Mouse (Mus musculus) ES-Bruce4 (cell line): ENCODE data around the gene Bspry. TPM values are rescaled to one million over a fixed set of nuclear protein-coding genes. Genes with fewer than 3 reads are reported as not detected.

Experiments
- H3K27ac ChIP-seq: 2 replicates; pipeline ENCODE4 v1.5.1; 2012; ENCODE audit warnings: low read length, inconsistent platforms; ENCODE audit not compliant: insufficient read depth
- H3K27me3 ChIP-seq: 2 replicates; pipeline ENCODE4 v1.6.1; 2012; ENCODE audit warnings: mild to moderate bottlenecking, low read length, inconsistent platforms; ENCODE audit not compliant: control insufficient read depth, poor library complexity, insufficient read depth, severe bottlenecking
- H3K36me3 ChIP-seq: 2 replicates; pipeline ENCODE4 v1.6.1; 2012; ENCODE audit warnings: inconsistent platforms, mild to moderate bottlenecking, low read length, moderate library complexity; ENCODE audit not compliant: control insufficient read depth, poor library complexity, insufficient read depth, severe bottlenecking
- H3K4me1 ChIP-seq: one replicate; pipeline ENCODE4 v1.8.1; 2011; ENCODE audit warnings: low read length; ENCODE audit not compliant: control insufficient read depth, insufficient read depth
- H3K4me3 ChIP-seq: 2 replicates; pipeline ENCODE4 v1.5.1; 2011; ENCODE audit warnings: low read depth, mild to moderate bottlenecking, low read length
- H3K9ac ChIP-seq: 2 replicates; pipeline ENCODE4 v1.6.1; 2012; ENCODE audit warnings: low read depth, mild to moderate bottlenecking, inconsistent platforms; ENCODE audit not compliant: poor library complexity, severe bottlenecking
- H3K9me3 ChIP-seq: replicated peaks from 2 replicates; pipeline ENCODE4 v1.6.1; 2012; ENCODE audit warnings: mild to moderate bottlenecking, low read length, inconsistent platforms; ENCODE audit not compliant: control insufficient read depth, poor library complexity, insufficient read depth, severe bottlenecking
- CTCF ChIP-seq: IDR thresholded peaks from one replicate; pipeline ENCODE4 v1.8.1; 2011; ENCODE audit warnings: low read depth, low read length
- EP300 ChIP-seq: IDR thresholded peaks from 2 replicates; pipeline ENCODE4 v1.6.1; 2011; ENCODE audit warnings: low read depth, low read length; ENCODE audit not compliant: insufficient read depth
- POLR2A ChIP-seq: IDR thresholded peaks from one replicate; pipeline ENCODE4 v1.8.1; 2011; ENCODE audit warnings: low read length; ENCODE audit not compliant: insufficient read depth
- polyA plus RNA-seq: library from polyadenylated mRNA; stranded (reverse); fragments of >200 nt; gene quantifications from 2 replicates; pipeline ENCODE4 v1.2.4, GENCODE M21; 2011; ENCODE audit warnings: low read depth; ENCODE audit not compliant: missing spikeins, insufficient read depth, insufficient read length

The Bspry gene
- polyA plus RNA-seq, 1 experiment = 18.5 TPM

DNA sequence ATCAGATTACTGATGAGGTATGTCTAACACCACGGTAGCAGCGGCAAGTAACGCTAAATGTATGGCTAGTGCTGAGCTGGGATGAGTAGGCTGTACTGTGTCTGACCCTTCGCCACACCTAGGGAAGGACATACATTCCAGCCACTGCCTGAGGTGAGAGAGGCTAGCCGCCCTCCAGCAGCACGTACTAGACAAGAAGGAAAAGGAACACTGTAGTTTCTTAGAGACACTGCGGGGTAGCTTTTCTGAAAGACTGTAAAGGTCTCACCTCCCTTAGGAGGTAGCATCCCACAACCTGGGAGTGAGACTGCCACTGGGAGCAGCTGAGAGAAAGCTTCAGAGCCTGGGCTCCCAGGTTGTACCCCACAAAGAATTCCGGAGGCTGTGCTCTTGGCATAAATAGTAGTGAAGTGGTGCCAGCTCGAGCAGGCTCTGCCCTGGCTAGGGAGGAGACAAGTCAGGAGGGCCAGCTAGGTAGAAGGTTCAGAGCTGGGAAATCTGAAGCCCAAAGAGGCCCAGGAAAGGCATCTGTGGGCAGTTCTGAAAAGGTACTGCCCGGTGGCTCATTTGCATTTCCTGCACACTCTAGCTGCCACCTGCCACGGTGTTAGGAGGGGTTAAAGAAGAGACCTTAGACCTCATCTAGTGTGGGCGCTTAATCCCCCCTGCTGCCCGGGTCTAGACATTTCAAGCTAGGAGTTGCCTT lies 38.7 kb downstream of the Bspry start:
- H3K36me3 ChIP-seq = no peaks in the 10 kb centered on the region
- peak overlapping the region; percentile 65; the same call in 1 of the 2 replicates for H3K9ac ChIP-seq
- no peaks in the 10 kb centered on the region for H3K4me1 ChIP-seq
- no peak overlapping the region for H3K27ac ChIP-seq
- peak overlapping the region; percentile 80 for H3K4me3 ChIP-seq
- TF ChIP-seq CTCF (no peak), POLR2A (no peak), EP300 (no peak)
- no peaks in the 10 kb centered on the region for H3K27me3 ChIP-seq
- no peaks in the 10 kb centered on the region for H3K9me3 ChIP-seq

GRCm38 (mm10) chr4:62519122-62519848 lies 39.4 kb downstream of the Bspry start:
- Histone ChIP-seq H3K9ac (peak overlapping the region; percentile 65), H3K27me3 (no peaks in the 10 kb centered on the region), H3K27ac (no peak overlapping the region), H3K36me3 (no peaks in the 10 kb centered on the region), H3K4me3 (peak overlapping the region; percentile 80), H3K9me3 (no peaks in the 10 kb centered on the region), H3K4me1 (no peaks in the 10 kb centered on the region)
- no peak for TF ChIP-seq CTCF
- TF ChIP-seq POLR2A = no peak
- TF ChIP-seq EP300 = no peak

GRCm38 (mm10) chr4:62519849-62520233 lies 40.0 kb downstream of the Bspry start, which contains the start of gene Alad:
Gene Alad, minus strand, starts transcription at chr4:62519918.
- no peaks in the 10 kb centered on the region for H3K4me1 ChIP-seq
- H3K9ac ChIP-seq = peak within 1 kb of the TSS; percentile 65
- TF ChIP-seq POLR2A = peak; percentile 69
- TF ChIP-seq CTCF = no peak
- peak; percentile 51; the same call in 1 of the 2 replicates for TF ChIP-seq EP300
- H3K4me3 ChIP-seq = peak within 1 kb of the TSS; percentile 80
- H3K9me3 ChIP-seq = no peaks in the 10 kb centered on the region
- no peaks in the 10 kb centered on the region for H3K36me3 ChIP-seq
- no peaks in the 10 kb centered on the region for H3K27me3 ChIP-seq
- H3K27ac ChIP-seq = peak within 1 kb of the TSS; percentile 32; the same call in 1 of the 2 replicates

GRCm38 (mm10) chr4:62520892-62521400 lies 41.1 kb downstream of the Bspry start:
- H3K9ac ChIP-seq = peak overlapping the region; percentile 28; the same call in 1 of the 2 replicates
- TF ChIP-seq POLR2A (no peak), EP300 (no peak), CTCF (no peak)

DNA sequence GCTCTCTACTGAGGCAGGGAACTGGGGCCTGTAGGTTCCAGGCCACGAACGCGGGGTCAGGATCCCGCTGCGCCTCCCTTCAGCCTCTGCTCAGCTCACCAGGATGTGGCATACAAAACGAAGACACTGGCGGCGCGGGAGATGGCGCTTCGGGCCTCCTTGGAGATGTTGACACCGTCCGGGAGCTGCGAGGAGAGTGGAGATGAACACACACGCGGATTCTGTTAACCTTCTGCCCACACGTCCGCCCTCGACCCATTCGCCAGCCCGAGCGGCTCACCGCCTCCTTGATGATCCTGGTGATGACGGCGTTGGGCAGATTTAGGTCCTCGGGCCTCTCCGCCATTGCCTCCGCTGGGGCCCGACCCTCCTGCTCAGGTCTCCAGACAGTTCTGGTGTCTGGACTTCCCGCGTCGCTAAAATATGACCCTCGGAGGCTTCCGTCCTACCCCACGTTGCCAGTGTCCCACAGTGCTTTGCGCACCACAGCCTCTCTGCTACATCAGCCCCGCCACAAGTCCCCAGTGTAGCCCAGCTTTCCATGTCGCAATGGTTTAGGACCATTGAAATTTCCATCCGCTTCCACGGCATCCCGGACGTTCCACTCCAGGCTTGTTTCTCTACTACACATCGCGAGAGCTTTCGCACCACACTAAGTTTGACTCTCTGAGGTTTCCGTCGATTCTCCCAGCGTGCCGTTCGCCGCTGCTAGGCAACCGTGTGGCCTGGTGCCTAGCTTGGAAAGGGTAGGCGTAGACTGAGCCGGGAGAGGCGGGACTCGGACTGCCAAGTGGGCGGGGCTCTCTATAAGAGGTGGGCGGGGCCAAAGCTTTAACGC lies 45.0 kb downstream of the Bspry start, which contains the start of the genes Pole3 and 4933430I17Rik:
TSS of gene Pole3 (minus strand) at position 418 of the 838 bp plus-strand sequence.
TSS of gene 4933430I17Rik (plus strand) at position 719 of the 838 bp plus-strand sequence.
- Histone ChIP-seq H3K9ac (peak within 1 kb of the TSS; percentile 55), H3K27me3 (no peaks in the 10 kb centered on the region), H3K9me3 (no peaks in the 10 kb centered on the region), H3K4me3 (peak within 1 kb of the TSS; percentile 92), H3K4me1 (no peaks in the 10 kb centered on the region), H3K36me3 (no peaks in the 10 kb centered on the region), H3K27ac (peak within 1 kb of the TSS; percentile 59)
- TF ChIP-seq EP300 (no peak), CTCF (no peak)

More at GRCm38 (mm10) chr4:62520892-62521400, 41.1 kb downstream of the Bspry start:
- no peaks in the 10 kb centered on the region for H3K36me3 ChIP-seq
- H3K9me3 ChIP-seq = no peaks in the 10 kb centered on the region
- H3K27me3 ChIP-seq = no peaks in the 10 kb centered on the region
- H3K4me1 ChIP-seq = no peaks in the 10 kb centered on the region
- H3K27ac ChIP-seq = no peak overlapping the region
- H3K4me3 ChIP-seq = no peak overlapping the region
